Mouse (Mus musculus): Measurements from ENCODE around the gene Tbc1d16. TPM values are rescaled to one million over a fixed set of nuclear protein-coding genes. Genes with fewer than 3 reads are reported as not detected.
A peak's percentile ranks its signal among the peaks of the same experiment; 100 is the strongest.
"Not testable (repeated sequence)": the region's sequence is repeated elsewhere in the genome, so short reads cannot be mapped to it uniquely, and the experiment has no call there.

The Tbc1d16 gene
- polyA plus RNA-seq, 2 experiments: 16.3 to 29.2 TPM

DNA sequence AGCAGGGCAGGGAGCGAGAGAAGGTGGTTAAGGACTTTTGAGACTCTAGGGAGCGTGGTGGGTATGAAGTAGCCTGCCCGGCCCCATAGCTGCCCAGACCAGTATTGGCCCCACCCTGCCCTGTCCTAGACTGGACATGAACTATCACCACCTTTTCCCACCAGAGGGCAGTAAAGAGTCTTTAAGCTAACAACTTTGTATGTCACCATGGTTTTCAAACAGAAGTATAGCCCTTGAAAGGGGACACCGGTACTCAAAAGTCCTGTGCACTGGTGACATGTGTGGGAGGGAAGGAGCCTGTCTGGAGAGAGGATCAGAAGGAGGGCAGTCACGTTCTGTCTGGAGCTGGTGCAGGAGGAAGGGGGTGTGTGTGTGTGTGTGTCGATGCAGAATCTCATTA, 20.7 kb upstream of the Tbc1d16 start:
- Histone ChIP-seq H3K9me3 (ENCODE audit: control insufficient read depth, low read length) (no peaks in the 10 kb centered on the region), H3K27me3 (ENCODE audit: control insufficient read depth, insufficient read depth, low read length) (no peaks in the 10 kb centered on the region), H3K4me2 (replicated peaks; ENCODE audit: low read depth, low read length, severe bottlenecking) (no peak overlapping the region), H3K4me3 (replicated peaks; ENCODE audit: low read length) (no peak overlapping the region), H3K36me3 (ENCODE audit: control insufficient read depth, insufficient read depth, low read length) (no peaks in the 10 kb centered on the region), H3K4me1 (ENCODE audit: control insufficient read depth, insufficient read depth, low read length) (peaks cover 15% of the 10 kb centered on the region), H3K9ac (ENCODE audit: low read depth, low read length, severe bottlenecking) (no peak overlapping the region), H3K27ac (replicated peaks; ENCODE audit: low read depth, low read length) (no peak overlapping the region)
- DNase-seq (ENCODE audit: low spot score): peak; percentile 85
- no peak for TF ChIP-seq POLR2A (IDR thresholded peaks at IDR 0.05; ENCODE audit: borderline replicate concordance, extremely low read depth, insufficient read depth, insufficient read length)
- peak; percentile 53 for ATAC-seq (ENCODE audit: low FRiP score, low read depth)
- WGBS: 21% methylated on average over 6 of the region's 6 CpGs

DNA sequence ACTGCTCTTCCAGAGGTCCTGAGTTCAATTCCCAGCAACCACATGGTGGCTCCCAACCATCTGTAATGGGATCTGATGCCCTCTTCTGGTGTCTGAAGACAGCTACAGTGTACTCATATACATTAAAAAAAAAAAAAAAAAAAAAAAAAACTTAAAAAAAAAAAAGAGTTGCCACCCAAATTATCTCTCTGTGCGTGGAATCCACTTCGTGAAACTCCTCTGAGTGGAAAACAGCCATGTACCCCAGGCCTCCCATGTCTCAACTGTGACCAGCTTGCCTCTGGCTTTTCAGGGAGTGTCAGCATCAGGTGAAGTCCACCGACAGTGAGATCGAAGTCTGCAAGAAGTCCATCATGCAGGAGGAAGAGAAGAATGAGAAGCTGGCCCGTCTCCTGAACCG, 17.2 kb upstream of the Tbc1d16 start:
- H3K36me3 ChIP-seq (ENCODE audit: control insufficient read depth, insufficient read depth, low read length); H3K4me3 ChIP-seq (replicated peaks; ENCODE audit: low read length); H3K9me3 ChIP-seq (ENCODE audit: control insufficient read depth, low read length); H3K9ac ChIP-seq (ENCODE audit: low read depth, low read length, severe bottlenecking); H3K4me1 ChIP-seq (ENCODE audit: control insufficient read depth, insufficient read depth, low read length); ATAC-seq (ENCODE audit: low FRiP score, low read depth); H3K4me2 ChIP-seq (replicated peaks; ENCODE audit: low read depth, low read length, severe bottlenecking); H3K27ac ChIP-seq (replicated peaks; ENCODE audit: low read depth, low read length); DNase-seq (ENCODE audit: low spot score); H3K27me3 ChIP-seq (ENCODE audit: control insufficient read depth, insufficient read depth, low read length): not testable (repeated sequence)
- WGBS: 98% methylated on average over 6 of the region's 6 CpGs

DNA sequence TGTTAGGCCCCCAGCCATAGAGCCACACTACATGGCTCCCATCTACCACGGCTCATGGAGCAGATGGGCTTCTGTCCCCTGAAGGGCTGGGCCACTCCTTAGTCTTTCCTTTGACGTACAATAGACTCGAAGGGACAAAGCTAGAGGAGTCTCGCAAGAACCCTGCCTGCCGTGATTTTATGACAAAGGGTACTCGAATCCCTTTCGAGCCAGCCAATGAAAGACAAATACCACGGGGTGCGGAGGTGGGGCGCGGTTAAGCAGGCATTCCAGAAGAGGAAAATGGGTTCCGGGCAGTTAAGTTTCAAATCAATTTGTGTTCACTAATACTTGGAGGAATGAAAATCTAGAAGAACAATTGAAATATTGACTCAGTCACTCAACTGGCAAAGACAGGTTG, 11.2 kb upstream of the Tbc1d16 start:
- Histone ChIP-seq H3K27ac (replicated peaks; ENCODE audit: low read depth, low read length) (no peak overlapping the region), H3K9ac (ENCODE audit: low read depth, low read length, severe bottlenecking) (no peak overlapping the region), H3K4me3 (replicated peaks; ENCODE audit: low read length) (no peak overlapping the region), H3K4me1 (ENCODE audit: control insufficient read depth, insufficient read depth, low read length) (no peaks in the 10 kb centered on the region), H3K9me3 (ENCODE audit: control insufficient read depth, low read length) (0 out of 2 replicates have a peak, but pooled peaks cover 3% of the 10 kb centered on the region), H3K27me3 (ENCODE audit: control insufficient read depth, insufficient read depth, low read length) (no peaks in the 10 kb centered on the region), H3K36me3 (ENCODE audit: control insufficient read depth, insufficient read depth, low read length) (no peaks in the 10 kb centered on the region), H3K4me2 (replicated peaks; ENCODE audit: low read depth, low read length, severe bottlenecking) (no peak overlapping the region)
- ATAC-seq (ENCODE audit: low FRiP score, low read depth) (no peak), DNase-seq (ENCODE audit: low spot score) (no peak)
- 93% methylated on average over 12 of the region's 12 CpGs for WGBS
- no peak for TF ChIP-seq POLR2A (IDR thresholded peaks at IDR 0.05; ENCODE audit: borderline replicate concordance, extremely low read depth, insufficient read depth, insufficient read length)

DNA sequence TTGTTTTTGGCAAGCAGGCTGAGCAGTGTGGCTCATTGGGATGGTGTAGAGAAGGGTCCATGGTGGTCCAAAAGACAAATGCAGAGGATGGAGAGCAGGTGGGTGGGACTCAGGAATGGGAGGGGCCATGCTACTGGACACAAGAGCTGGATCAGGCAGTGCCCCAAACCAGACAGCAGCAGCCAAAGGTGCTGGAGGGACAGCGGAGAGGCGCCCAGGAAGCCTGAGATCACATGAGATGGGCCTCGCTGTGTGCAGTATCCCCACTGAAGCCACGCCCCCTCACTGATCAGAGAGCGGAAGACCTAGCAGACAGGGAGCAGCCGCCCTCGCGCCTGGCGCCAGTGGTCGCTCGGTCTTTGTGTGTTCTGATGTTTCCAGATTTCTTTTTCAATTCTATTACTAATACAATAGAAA, 10.0 kb upstream of the Tbc1d16 start:
- Histone ChIP-seq H3K4me2 (replicated peaks; ENCODE audit: low read depth, low read length, severe bottlenecking) (peak overlapping the region; percentile 40), H3K36me3 (ENCODE audit: control insufficient read depth, insufficient read depth, low read length) (no peaks in the 10 kb centered on the region), H3K4me3 (replicated peaks; ENCODE audit: low read length) (peak overlapping the region; percentile 7), H3K9me3 (ENCODE audit: control insufficient read depth, low read length) (0 out of 2 replicates have a peak, but pooled peaks cover 5% of the 10 kb centered on the region), H3K27ac (replicated peaks; ENCODE audit: low read depth, low read length) (no peak overlapping the region), H3K4me1 (ENCODE audit: control insufficient read depth, insufficient read depth, low read length) (no peaks in the 10 kb centered on the region), H3K9ac (ENCODE audit: low read depth, low read length, severe bottlenecking) (no peak overlapping the region), H3K27me3 (ENCODE audit: control insufficient read depth, insufficient read depth, low read length) (no peaks in the 10 kb centered on the region)
- TF ChIP-seq POLR2A (IDR thresholded peaks at IDR 0.05; ENCODE audit: borderline replicate concordance, extremely low read depth, insufficient read depth, insufficient read length): no peak
- no peak for DNase-seq (ENCODE audit: low spot score)
- 9% methylated on average over 11 of the region's 11 CpGs for WGBS
- ATAC-seq (ENCODE audit: low FRiP score, low read depth): peak; percentile 64

DNA sequence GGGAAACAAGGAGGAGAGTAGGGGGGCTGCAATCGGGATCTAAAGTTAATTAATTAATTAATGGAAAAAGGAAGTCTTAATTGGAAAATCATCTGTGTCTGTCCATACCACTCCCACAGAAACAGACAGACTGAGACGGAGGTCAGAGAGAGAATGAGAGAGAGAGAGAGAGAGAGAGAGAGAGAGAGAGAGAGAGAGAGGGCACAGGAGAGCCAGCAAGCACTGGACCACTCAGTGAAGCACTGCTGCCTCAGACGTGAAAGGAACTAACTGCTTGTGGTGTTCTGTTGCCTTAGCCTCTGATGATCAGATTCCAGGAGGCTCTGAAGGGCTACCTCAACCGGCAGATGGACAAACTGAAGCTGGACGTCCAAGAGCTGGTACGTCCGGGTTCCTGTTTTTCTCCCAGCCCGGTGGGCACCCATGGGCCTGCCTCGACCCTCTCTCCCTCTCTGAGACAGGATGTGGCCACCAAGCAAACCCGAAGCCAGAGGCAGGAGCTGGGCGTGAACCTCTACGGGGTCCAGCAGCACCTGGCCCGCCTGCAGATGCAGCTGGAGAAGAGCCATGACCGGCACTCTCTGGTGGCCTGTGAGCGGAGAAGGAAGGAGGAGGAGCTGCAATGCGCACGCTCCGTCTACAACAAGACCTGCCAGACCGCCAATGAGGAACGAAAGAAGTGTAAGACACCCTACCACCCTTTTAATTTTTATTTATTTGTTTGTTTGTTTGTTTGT, 9.4 kb upstream of the Tbc1d16 start:
- no peaks in the 10 kb centered on the region for H3K27me3 ChIP-seq (ENCODE audit: control insufficient read depth, insufficient read depth, low read length)
- peak; percentile 83 for ATAC-seq (ENCODE audit: low FRiP score, low read depth)

More for the DNA sequence above, 9.4 kb upstream of the Tbc1d16 start:
- Histone ChIP-seq H3K9ac (ENCODE audit: low read depth, low read length, severe bottlenecking) (no peak overlapping the region), H3K9me3 (ENCODE audit: control insufficient read depth, low read length) (0 out of 2 replicates have a peak, but pooled peaks cover 5% of the 10 kb centered on the region), H3K27ac (replicated peaks; ENCODE audit: low read depth, low read length) (no peak overlapping the region), H3K36me3 (ENCODE audit: control insufficient read depth, insufficient read depth, low read length) (no peaks in the 10 kb centered on the region), H3K4me3 (replicated peaks; ENCODE audit: low read length) (peak overlapping the region; percentile 7), H3K4me2 (replicated peaks; ENCODE audit: low read depth, low read length, severe bottlenecking) (peak overlapping the region; percentile 40), H3K4me1 (ENCODE audit: control insufficient read depth, insufficient read depth, low read length) (no peaks in the 10 kb centered on the region)
- no peak for DNase-seq (ENCODE audit: low spot score)
- WGBS: 22% methylated on average over 20 of the region's 20 CpGs
- TF ChIP-seq POLR2A (IDR thresholded peaks at IDR 0.05; ENCODE audit: borderline replicate concordance, extremely low read depth, insufficient read depth, insufficient read length): no peak

All from limb, embryonic 14.5 days (tissue).